Mouse (Mus musculus): ENCODE results near the gene Dbn1. TPM values are rescaled to one million over a fixed set of nuclear protein-coding genes. Genes with fewer than 3 reads are reported as not detected.

The Dbn1 gene
- polyA plus RNA-seq, 1 experiment from 2014 or later: 406 TPM

- Histone ChIP-seq H3K27me3 (ENCODE audit: control insufficient read depth, insufficient read depth, low read length) (no peaks in the 10 kb centered on the region), H3K9ac (peak overlapping the region; percentile 39), H3K4me3 (replicated peaks; ENCODE audit: low read length) (peak overlapping the region; percentile 6; the same call in 1 of the 2 replicates), H3K4me2 (replicated peaks) (peak overlapping the region; percentile 78), H3K4me1 (replicated peaks; ENCODE audit: control insufficient read depth, insufficient read depth, low read length) (peaks cover 31% of the 10 kb centered on the region), H3K36me3 (replicated peaks; ENCODE audit: control insufficient read depth, insufficient read depth) (peaks cover 35% of the 10 kb centered on the region), H3K9me3 (ENCODE audit: control insufficient read depth, low read length) (no peaks in the 10 kb centered on the region), H3K27ac (peak overlapping the region; percentile 74; the same call in 1 of the 2 replicates)
- DNase-seq (ENCODE audit: low spot score) (no peak), ATAC-seq (ENCODE audit: low FRiP score) (no peak)
- WGBS: 64% methylated on average over 5 of the region's 5 CpGs
Observed at GRCm38 (mm10) chr13:55511492-55511861, 23.6 kb upstream of the Dbn1 start.

- Histone ChIP-seq H3K27ac (peak overlapping the region; percentile 74), H3K9me3 (ENCODE audit: control insufficient read depth, low read length) (no peaks in the 10 kb centered on the region), H3K9ac (peak overlapping the region; percentile 39), H3K27me3 (ENCODE audit: control insufficient read depth, insufficient read depth, low read length) (no peaks in the 10 kb centered on the region), H3K4me1 (replicated peaks; ENCODE audit: control insufficient read depth, insufficient read depth, low read length) (peaks cover 31% of the 10 kb centered on the region), H3K4me3 (replicated peaks; ENCODE audit: low read length) (peak overlapping the region; percentile 6; the same call in 1 of the 2 replicates), H3K36me3 (replicated peaks; ENCODE audit: control insufficient read depth, insufficient read depth) (peaks cover 41% of the 10 kb centered on the region), H3K4me2 (replicated peaks) (peak overlapping the region; percentile 78)
- DNase-seq (ENCODE audit: low spot score): peak; percentile 59
- WGBS: 18% methylated on average over 6 of the region's 6 CpGs
- ATAC-seq (ENCODE audit: low FRiP score): peak; percentile 42; the same call in 1 of the 2 replicates
Observed at GRCm38 (mm10) chr13:55510668-55511491, 23.0 kb upstream of the Dbn1 start.

GRCm38 (mm10) chr13:55510332-55510667, 22.4 kb upstream of the Dbn1 start:
- peaks cover 47% of the 10 kb centered on the region for H3K36me3 ChIP-seq (replicated peaks; ENCODE audit: control insufficient read depth, insufficient read depth)
- H3K4me2 ChIP-seq (replicated peaks): peak overlapping the region; percentile 78; the same call in 1 of the 2 replicates
- H3K9ac ChIP-seq: peak overlapping the region; percentile 39; the same call in 1 of the 2 replicates

GRCm38 (mm10) chr13:55508531-55508930, 20.6 kb upstream of the Dbn1 start:
- WGBS: 94% methylated on average over 10 of the region's 10 CpGs
- peaks cover 26% of the 10 kb centered on the region for H3K4me1 ChIP-seq (replicated peaks; ENCODE audit: control insufficient read depth, insufficient read depth, low read length)
- no peak overlapping the region for H3K4me2 ChIP-seq (replicated peaks)
- no peak for DNase-seq (ENCODE audit: low spot score)
- H3K27ac ChIP-seq: no peak overlapping the region
- ATAC-seq (ENCODE audit: low FRiP score): no peak
- H3K9ac ChIP-seq: no peak overlapping the region
- H3K9me3 ChIP-seq (ENCODE audit: control insufficient read depth, low read length): no peaks in the 10 kb centered on the region
- H3K4me3 ChIP-seq (replicated peaks; ENCODE audit: low read length): no peak overlapping the region
- peaks cover 65% of the 10 kb centered on the region for H3K36me3 ChIP-seq (replicated peaks; ENCODE audit: control insufficient read depth, insufficient read depth)
- H3K27me3 ChIP-seq (ENCODE audit: control insufficient read depth, insufficient read depth, low read length): no peaks in the 10 kb centered on the region

More at GRCm38 (mm10) chr13:55510332-55510667, 22.4 kb upstream of the Dbn1 start:
- H3K27me3 ChIP-seq (ENCODE audit: control insufficient read depth, insufficient read depth, low read length): no peaks in the 10 kb centered on the region
- H3K4me3 ChIP-seq (replicated peaks; ENCODE audit: low read length): no peak overlapping the region
- DNase-seq (ENCODE audit: low spot score): no peak
- WGBS: 39% methylated on average over 3 of the region's 3 CpGs
- no peak for ATAC-seq (ENCODE audit: low FRiP score)
- H3K4me1 ChIP-seq (replicated peaks; ENCODE audit: control insufficient read depth, insufficient read depth, low read length): peaks cover 31% of the 10 kb centered on the region
- no peaks in the 10 kb centered on the region for H3K9me3 ChIP-seq (ENCODE audit: control insufficient read depth, low read length)
- peak overlapping the region; percentile 59; the same call in 1 of the 2 replicates for H3K27ac ChIP-seq

- ATAC-seq (ENCODE audit: low FRiP score) (no peak), DNase-seq (ENCODE audit: low spot score) (no peak)
- no peaks in the 10 kb centered on the region for H3K27me3 ChIP-seq (ENCODE audit: control insufficient read depth, insufficient read depth, low read length)
- no peak overlapping the region for H3K27ac ChIP-seq
- no peak overlapping the region for H3K9ac ChIP-seq
- 65% methylated on average over 11 of the region's 11 CpGs for WGBS
- no peaks in the 10 kb centered on the region for H3K9me3 ChIP-seq (ENCODE audit: control insufficient read depth, low read length)
- H3K4me3 ChIP-seq (replicated peaks; ENCODE audit: low read length): no peak overlapping the region
- H3K4me2 ChIP-seq (replicated peaks): no peak overlapping the region
- peaks cover 24% of the 10 kb centered on the region for H3K4me1 ChIP-seq (replicated peaks; ENCODE audit: control insufficient read depth, insufficient read depth, low read length)
- H3K36me3 ChIP-seq (replicated peaks; ENCODE audit: control insufficient read depth, insufficient read depth): peaks cover 71% of the 10 kb centered on the region
Observed at GRCm38 (mm10) chr13:55507877-55508276, 20.0 kb upstream of the Dbn1 start.

GRCm38 (mm10) chr13:55506697-55507096, 18.8 kb upstream of the Dbn1 start:
- H3K9ac ChIP-seq: no peak overlapping the region
- WGBS: 91% methylated on average over 10 of the region's 10 CpGs
- H3K27ac ChIP-seq: no peak overlapping the region
- no peak overlapping the region for H3K4me3 ChIP-seq (replicated peaks; ENCODE audit: low read length)
- ATAC-seq (ENCODE audit: low FRiP score) (no peak), DNase-seq (ENCODE audit: low spot score) (no peak)
- no peak overlapping the region for H3K4me2 ChIP-seq (replicated peaks)
- H3K36me3 ChIP-seq (replicated peaks; ENCODE audit: control insufficient read depth, insufficient read depth): peaks cover 80% of the 10 kb centered on the region
- peaks cover 15% of the 10 kb centered on the region for H3K4me1 ChIP-seq (replicated peaks; ENCODE audit: control insufficient read depth, insufficient read depth, low read length)
- no peaks in the 10 kb centered on the region for H3K9me3 ChIP-seq (ENCODE audit: control insufficient read depth, low read length)
- no peaks in the 10 kb centered on the region for H3K27me3 ChIP-seq (ENCODE audit: control insufficient read depth, insufficient read depth, low read length)

GRCm38 (mm10) chr13:55505810-55506209, 17.9 kb upstream of the Dbn1 start:
- H3K4me1 ChIP-seq (replicated peaks; ENCODE audit: control insufficient read depth, insufficient read depth, low read length): peaks cover 6% of the 10 kb centered on the region
- ATAC-seq (ENCODE audit: low FRiP score) (no peak), DNase-seq (ENCODE audit: low spot score) (no peak)
- no peak overlapping the region for H3K4me2 ChIP-seq (replicated peaks)
- peaks cover 84% of the 10 kb centered on the region for H3K36me3 ChIP-seq (replicated peaks; ENCODE audit: control insufficient read depth, insufficient read depth)
- 95% methylated on average over 9 of the region's 9 CpGs for WGBS
- H3K9ac ChIP-seq: no peak overlapping the region
- no peaks in the 10 kb centered on the region for H3K9me3 ChIP-seq (ENCODE audit: control insufficient read depth, low read length)
- no peaks in the 10 kb centered on the region for H3K27me3 ChIP-seq (ENCODE audit: control insufficient read depth, insufficient read depth, low read length)
- H3K4me3 ChIP-seq (replicated peaks; ENCODE audit: low read length): no peak overlapping the region
- H3K27ac ChIP-seq: no peak overlapping the region

- Histone ChIP-seq H3K36me3 (replicated peaks; ENCODE audit: control insufficient read depth, insufficient read depth) (peaks cover 84% of the 10 kb centered on the region), H3K4me2 (replicated peaks) (no peak overlapping the region)
- WGBS: 85% methylated on average over 5 of the region's 5 CpGs
Observed at GRCm38 (mm10) chr13:55504390-55504789, 16.5 kb upstream of the Dbn1 start.

GRCm38 (mm10) chr13:55502405-55502804, 14.5 kb upstream of the Dbn1 start:
- peaks cover 74% of the 10 kb centered on the region for H3K36me3 ChIP-seq (replicated peaks; ENCODE audit: control insufficient read depth, insufficient read depth)
- no peak overlapping the region for H3K4me3 ChIP-seq (replicated peaks; ENCODE audit: low read length)
- no peaks in the 10 kb centered on the region for H3K27me3 ChIP-seq (ENCODE audit: control insufficient read depth, insufficient read depth, low read length)
- no peak overlapping the region for H3K9ac ChIP-seq
- WGBS: 88% methylated on average over 8 of the region's 8 CpGs
- DNase-seq (ENCODE audit: low spot score) (no peak), ATAC-seq (ENCODE audit: low FRiP score) (no peak)
- no peak overlapping the region for H3K27ac ChIP-seq
- H3K4me2 ChIP-seq (replicated peaks): no peak overlapping the region
- H3K4me1 ChIP-seq (replicated peaks; ENCODE audit: control insufficient read depth, insufficient read depth, low read length): no peaks in the 10 kb centered on the region
- no peaks in the 10 kb centered on the region for H3K9me3 ChIP-seq (ENCODE audit: control insufficient read depth, low read length)

More at GRCm38 (mm10) chr13:55504390-55504789, 16.5 kb upstream of the Dbn1 start:
- H3K9me3 ChIP-seq (ENCODE audit: control insufficient read depth, low read length): no peaks in the 10 kb centered on the region
- ATAC-seq (ENCODE audit: low FRiP score) (no peak), DNase-seq (ENCODE audit: low spot score) (no peak)
- no peak overlapping the region for H3K27ac ChIP-seq
- no peaks in the 10 kb centered on the region for H3K27me3 ChIP-seq (ENCODE audit: control insufficient read depth, insufficient read depth, low read length)
- H3K4me1 ChIP-seq (replicated peaks; ENCODE audit: control insufficient read depth, insufficient read depth, low read length): no peaks in the 10 kb centered on the region
- no peak overlapping the region for H3K4me3 ChIP-seq (replicated peaks; ENCODE audit: low read length)
- H3K9ac ChIP-seq: no peak overlapping the region

Data from hindbrain, embryonic 14.5 days (tissue).